Mouse (Mus musculus) CD4-positive, CD25-positive, alpha-beta regulatory T cell, adult 2 months (primary cell): ENCODE measurements at regions not wholly inside any gene's neighbourhood (a gene's known extent, or its start where the extent isn't known, plus 50 kb on each side); places are given as distances from the start of the nearest gene placed in this dataset.
A peak's percentile ranks its signal among the peaks of the same experiment; 100 is the strongest.

Experiments used
- DNase-seq: peaks from one replicate; pipeline ENCODE4 v3.0.0-alpha.2; 2012; ENCODE audit warnings: low read depth, low spot score

- DNase-seq = no peak
These were observed 106.4 kb downstream of the Plxna1 start for GRCm38 (mm10) chr6:89256022-89256421.

- DNase-seq = no peak
These were observed 105.7 kb downstream of the Plxna1 start for GRCm38 (mm10) chr6:89256630-89257292.

- DNase-seq = peak; percentile 56
These were observed 105.0 kb downstream of the Plxna1 start for GRCm38 (mm10) chr6:89257416-89257815.

- peak; percentile 22 for DNase-seq
These were observed 104.3 kb downstream of the Plxna1 start for GRCm38 (mm10) chr6:89258140-89258539.

- no peak for DNase-seq
These were observed 102.9 kb downstream of the Plxna1 start for GRCm38 (mm10) chr6:89259406-89259994.

GRCm38 (mm10) chr6:89262958-89263357 is 99.5 kb downstream of the Plxna1 start:
- DNase-seq = no peak

GRCm38 (mm10) chr6:89265296-89265695 is 97.1 kb downstream of the Plxna1 start:
- DNase-seq = no peak
